Mouse (Mus musculus): Measurements from ENCODE around the gene Fgfr2. TPM values are rescaled to one million over a fixed set of nuclear protein-coding genes. Genes with fewer than 3 reads are reported as not detected.

The Fgfr2 gene
- polyA plus RNA-seq, 1 experiment from 2014 or later: 34.1 TPM

GRCm38 (mm10) chr7:130183960-130184359 is 2939.2 kb downstream of the Fgfr2 start:
- H3K27me3 ChIP-seq (replicated peaks): no peaks in the 10 kb centered on the region
- peaks cover 38% of the 10 kb centered on the region for H3K36me3 ChIP-seq
- no peak overlapping the region for H3K27ac ChIP-seq (ENCODE audit: poor library complexity, severe bottlenecking)
- 81% methylated on average over 5 of the region's 5 CpGs for WGBS
- ATAC-seq (ENCODE audit: insufficient number of reproducible peaks, low FRiP score): no peak
- H3K9me3 ChIP-seq (replicated peaks): no peaks in the 10 kb centered on the region
- no peak overlapping the region for H3K4me2 ChIP-seq
- no peak overlapping the region for H3K9ac ChIP-seq
- H3K4me1 ChIP-seq (replicated peaks): no peaks in the 10 kb centered on the region; the same call in 1 of the 2 replicates
- no peak overlapping the region for H3K4me3 ChIP-seq

DNA sequence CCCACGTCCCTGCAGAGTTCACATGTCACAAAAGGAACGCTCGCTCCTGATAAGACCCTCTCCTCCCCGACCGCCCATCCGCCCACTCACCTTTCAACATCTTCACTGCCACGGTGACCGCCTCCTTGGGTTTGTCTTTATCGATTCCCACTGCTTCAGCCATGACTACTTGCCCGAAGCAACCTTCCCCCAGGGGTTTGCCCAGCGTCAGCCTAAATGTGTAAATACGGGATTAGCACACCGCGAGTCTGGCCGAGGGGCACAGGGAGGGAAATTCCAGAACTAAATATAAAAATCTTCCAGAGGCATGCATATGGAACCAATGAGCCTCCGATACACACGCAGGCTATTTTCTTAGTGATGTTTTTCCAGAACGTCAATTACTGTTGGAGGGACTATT is 2940.6 kb downstream of the Fgfr2 start:
- Histone ChIP-seq H3K4me2 (peak overlapping the region; percentile 66), H3K9me3 (replicated peaks) (no peaks in the 10 kb centered on the region), H3K27me3 (replicated peaks) (no peaks in the 10 kb centered on the region), H3K4me3 (peak overlapping the region; percentile 32), H3K27ac (ENCODE audit: poor library complexity, severe bottlenecking) (no peak overlapping the region), H3K9ac (no peak overlapping the region), H3K4me1 (replicated peaks) (peaks cover under 1% of the 10 kb centered on the region; the same call in 1 of the 2 replicates), H3K36me3 (peaks cover 45% of the 10 kb centered on the region)
- WGBS: 10% methylated on average over 18 of the region's 18 CpGs
- no peak for ATAC-seq (ENCODE audit: insufficient number of reproducible peaks, low FRiP score)

DNA sequence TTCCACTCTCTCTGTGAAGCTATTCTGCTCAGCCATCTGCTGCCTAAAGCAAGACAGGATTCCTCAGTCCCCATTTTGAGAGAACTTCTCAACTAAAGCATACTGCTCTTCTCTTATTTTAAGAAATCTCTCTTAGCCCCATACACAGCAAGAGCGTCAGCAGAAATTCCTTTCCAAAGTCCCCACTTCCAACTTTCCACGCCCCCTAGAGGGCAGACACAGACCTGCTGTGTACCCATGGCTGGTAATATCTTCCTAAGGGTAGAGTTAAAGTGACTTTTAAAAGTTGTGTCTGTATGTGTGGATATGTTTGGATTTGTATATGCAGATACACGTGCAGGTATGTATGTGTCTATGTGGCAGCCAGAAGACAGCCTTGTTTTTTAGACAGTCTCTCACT is 2944.2 kb downstream of the Fgfr2 start:
- no peak overlapping the region for H3K4me3 ChIP-seq
- H3K27ac ChIP-seq (ENCODE audit: poor library complexity, severe bottlenecking): no peak overlapping the region
- H3K4me2 ChIP-seq: no peak overlapping the region
- 48% methylated on average over 3 of the region's 3 CpGs for WGBS
- peaks cover 23% of the 10 kb centered on the region for H3K4me1 ChIP-seq (replicated peaks)
- no peaks in the 10 kb centered on the region for H3K9me3 ChIP-seq (replicated peaks)
- no peak for ATAC-seq (ENCODE audit: insufficient number of reproducible peaks, low FRiP score)
- H3K27me3 ChIP-seq (replicated peaks): no peaks in the 10 kb centered on the region
- no peak overlapping the region for H3K9ac ChIP-seq
- H3K36me3 ChIP-seq: peaks cover 22% of the 10 kb centered on the region; the same call in 1 of the 2 replicates

DNA sequence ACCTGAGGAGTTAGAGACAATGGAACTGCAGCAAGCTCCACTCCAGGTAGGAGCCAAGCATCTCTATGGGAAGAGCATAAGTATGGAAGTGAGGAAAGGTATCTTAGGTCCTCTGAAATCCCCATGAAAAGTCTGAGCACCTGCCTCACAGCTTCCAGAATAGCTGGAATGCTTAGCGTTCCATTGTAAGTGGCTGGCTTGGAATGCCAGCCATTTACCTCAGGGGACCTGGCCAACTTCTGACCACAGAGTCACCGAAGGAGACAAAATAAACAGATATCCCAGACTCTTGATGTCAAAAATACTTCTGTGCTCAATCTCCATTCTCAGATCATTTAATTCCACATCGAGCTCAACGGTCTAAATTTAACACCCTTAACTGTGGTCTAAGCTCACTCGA is 2946.1 kb downstream of the Fgfr2 start:
- ATAC-seq (ENCODE audit: insufficient number of reproducible peaks, low FRiP score): no peak
- Histone ChIP-seq H3K9ac (no peak overlapping the region), H3K27me3 (replicated peaks) (no peaks in the 10 kb centered on the region), H3K9me3 (replicated peaks) (no peaks in the 10 kb centered on the region), H3K27ac (ENCODE audit: poor library complexity, severe bottlenecking) (no peak overlapping the region), H3K4me3 (no peak overlapping the region), H3K4me2 (no peak overlapping the region), H3K36me3 (peaks cover 19% of the 10 kb centered on the region; the same call in 1 of the 2 replicates), H3K4me1 (replicated peaks) (peaks cover 28% of the 10 kb centered on the region)
- WGBS: 50% methylated on average over 5 of the region's 5 CpGs

- 57% methylated on average over 7 of the region's 7 CpGs for WGBS
- Histone ChIP-seq H3K27me3 (replicated peaks) (no peaks in the 10 kb centered on the region), H3K4me3 (no peak overlapping the region), H3K27ac (ENCODE audit: poor library complexity, severe bottlenecking) (no peak overlapping the region), H3K9ac (no peak overlapping the region), H3K4me2 (no peak overlapping the region), H3K4me1 (replicated peaks) (peaks cover 34% of the 10 kb centered on the region), H3K36me3 (peaks cover 26% of the 10 kb centered on the region), H3K9me3 (replicated peaks) (no peaks in the 10 kb centered on the region)
- ATAC-seq (ENCODE audit: insufficient number of reproducible peaks, low FRiP score): 0 out of 2 replicates have a peak, but pooled peaks have one; percentile 36
Observed at GRCm38 (mm10) chr7:130174525-130174924, 2948.6 kb downstream of the Fgfr2 start.

GRCm38 (mm10) chr7:130173914-130174313 is 2949.2 kb downstream of the Fgfr2 start:
- no peak for ATAC-seq (ENCODE audit: insufficient number of reproducible peaks, low FRiP score)

GRCm38 (mm10) chr7:130170144-130170543 is 2953.0 kb downstream of the Fgfr2 start:
- H3K27me3 ChIP-seq (replicated peaks): no peaks in the 10 kb centered on the region
- no peak overlapping the region for H3K4me2 ChIP-seq
- no peak overlapping the region for H3K27ac ChIP-seq (ENCODE audit: poor library complexity, severe bottlenecking)
- 39% methylated on average over 8 of the region's 8 CpGs for WGBS
- H3K4me3 ChIP-seq: no peak overlapping the region
- H3K4me1 ChIP-seq (replicated peaks): peaks cover 37% of the 10 kb centered on the region
- no peak for ATAC-seq (ENCODE audit: insufficient number of reproducible peaks, low FRiP score)
- no peaks in the 10 kb centered on the region for H3K9me3 ChIP-seq (replicated peaks)
- H3K9ac ChIP-seq: no peak overlapping the region
- peaks cover 22% of the 10 kb centered on the region for H3K36me3 ChIP-seq

More at GRCm38 (mm10) chr7:130173914-130174313, 2949.2 kb downstream of the Fgfr2 start:
- H3K27ac ChIP-seq (ENCODE audit: poor library complexity, severe bottlenecking): no peak overlapping the region
- H3K4me3 ChIP-seq: no peak overlapping the region
- no peaks in the 10 kb centered on the region for H3K27me3 ChIP-seq (replicated peaks)
- no peak overlapping the region for H3K9ac ChIP-seq
- H3K36me3 ChIP-seq: peaks cover 27% of the 10 kb centered on the region
- H3K9me3 ChIP-seq (replicated peaks): no peaks in the 10 kb centered on the region
- H3K4me1 ChIP-seq (replicated peaks): peaks cover 34% of the 10 kb centered on the region
- 63% methylated on average over 5 of the region's 5 CpGs for WGBS
- no peak overlapping the region for H3K4me2 ChIP-seq

- Histone ChIP-seq H3K4me1 (replicated peaks) (peaks cover 23% of the 10 kb centered on the region), H3K9ac (no peak overlapping the region), H3K27ac (ENCODE audit: poor library complexity, severe bottlenecking) (no peak overlapping the region), H3K9me3 (replicated peaks) (no peaks in the 10 kb centered on the region), H3K36me3 (peaks cover 22% of the 10 kb centered on the region), H3K27me3 (replicated peaks) (no peaks in the 10 kb centered on the region), H3K4me2 (no peak overlapping the region), H3K4me3 (no peak overlapping the region)
- ATAC-seq (ENCODE audit: insufficient number of reproducible peaks, low FRiP score): no peak
- WGBS: 74% methylated on average over 12 of the region's 12 CpGs
Observed at GRCm38 (mm10) chr7:130168296-130168695, 2954.9 kb downstream of the Fgfr2 start.

- 58% methylated on average over 5 of the region's 5 CpGs for WGBS
- H3K27me3 ChIP-seq (replicated peaks): no peaks in the 10 kb centered on the region
- H3K4me1 ChIP-seq (replicated peaks): peaks cover 23% of the 10 kb centered on the region
Observed at GRCm38 (mm10) chr7:130167261-130167660, 2955.9 kb downstream of the Fgfr2 start.

GRCm38 (mm10) chr7:130166190-130166589 is 2957.0 kb downstream of the Fgfr2 start:
- no peaks in the 10 kb centered on the region for H3K27me3 ChIP-seq (replicated peaks)
- no peak overlapping the region for H3K27ac ChIP-seq (ENCODE audit: poor library complexity, severe bottlenecking)
- ATAC-seq (ENCODE audit: insufficient number of reproducible peaks, low FRiP score): no peak
- H3K9ac ChIP-seq: no peak overlapping the region
- H3K4me2 ChIP-seq: no peak overlapping the region
- H3K4me1 ChIP-seq (replicated peaks): peaks cover 23% of the 10 kb centered on the region
- no peaks in the 10 kb centered on the region for H3K9me3 ChIP-seq (replicated peaks)
- H3K4me3 ChIP-seq: no peak overlapping the region
- H3K36me3 ChIP-seq: peaks cover 25% of the 10 kb centered on the region
- 65% methylated on average over 4 of the region's 4 CpGs for WGBS

More at GRCm38 (mm10) chr7:130167261-130167660, 2955.9 kb downstream of the Fgfr2 start:
- no peaks in the 10 kb centered on the region for H3K9me3 ChIP-seq (replicated peaks)
- peaks cover 27% of the 10 kb centered on the region for H3K36me3 ChIP-seq
- no peak overlapping the region for H3K4me2 ChIP-seq
- H3K4me3 ChIP-seq: no peak overlapping the region
- no peak for ATAC-seq (ENCODE audit: insufficient number of reproducible peaks, low FRiP score)
- no peak overlapping the region for H3K9ac ChIP-seq
- 0 out of 2 replicates have a peak overlapping the region, but pooled peaks have one; percentile 11 for H3K27ac ChIP-seq (ENCODE audit: poor library complexity, severe bottlenecking)

DNA sequence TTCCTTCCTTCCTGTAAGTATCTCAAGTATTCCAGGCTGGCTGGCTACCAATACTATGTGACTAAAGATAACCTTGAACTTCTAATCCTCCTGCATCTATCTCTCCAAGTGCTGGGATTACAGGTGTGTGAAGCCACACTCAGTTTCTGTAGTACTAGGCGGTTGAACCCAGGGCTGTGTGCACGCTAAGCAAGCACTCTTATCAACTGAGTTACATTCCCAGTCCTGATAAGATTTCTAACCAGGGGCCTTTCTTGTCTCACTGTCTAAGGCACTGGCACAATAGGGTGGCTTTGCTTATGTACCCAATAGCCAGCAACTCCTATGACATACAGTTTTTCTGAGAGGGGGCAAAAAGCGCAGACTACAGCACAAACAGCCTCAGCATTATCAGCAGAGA is 2957.7 kb downstream of the Fgfr2 start:
- Histone ChIP-seq H3K9ac (no peak overlapping the region), H3K9me3 (replicated peaks) (no peaks in the 10 kb centered on the region), H3K4me2 (no peak overlapping the region), H3K4me3 (no peak overlapping the region), H3K27me3 (replicated peaks) (no peaks in the 10 kb centered on the region), H3K36me3 (peaks cover 23% of the 10 kb centered on the region), H3K27ac (ENCODE audit: poor library complexity, severe bottlenecking) (peak overlapping the region; percentile 46), H3K4me1 (replicated peaks) (peaks cover 23% of the 10 kb centered on the region)
- WGBS: 21% methylated on average over 3 of the region's 3 CpGs
- no peak for ATAC-seq (ENCODE audit: insufficient number of reproducible peaks, low FRiP score)

DNA sequence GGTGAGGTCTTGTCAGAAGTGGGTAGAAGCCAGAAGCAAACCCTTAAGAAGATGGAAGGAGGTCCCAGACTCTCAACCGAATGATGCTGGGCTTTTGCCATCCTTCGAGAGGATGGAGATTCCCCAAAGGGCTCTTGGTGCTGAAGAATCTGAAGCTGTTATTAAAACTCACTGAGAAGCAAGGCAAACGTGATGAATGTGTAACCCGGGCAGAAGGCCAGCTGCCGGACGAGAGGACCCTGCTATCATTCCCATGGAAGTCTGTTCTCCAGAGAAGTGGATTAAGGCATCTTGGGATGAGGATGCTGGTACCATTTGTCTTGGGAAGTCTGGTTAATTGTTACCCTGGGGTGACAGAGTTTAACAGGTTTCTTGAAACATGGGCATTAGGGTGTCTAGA is 2960.4 kb downstream of the Fgfr2 start:
- H3K4me3 ChIP-seq: no peak overlapping the region
- ATAC-seq (ENCODE audit: insufficient number of reproducible peaks, low FRiP score): no peak
- peaks cover 15% of the 10 kb centered on the region for H3K4me1 ChIP-seq (replicated peaks)
- 75% methylated on average over 6 of the region's 6 CpGs for WGBS
- no peaks in the 10 kb centered on the region for H3K27me3 ChIP-seq (replicated peaks)
- H3K27ac ChIP-seq (ENCODE audit: poor library complexity, severe bottlenecking): no peak overlapping the region
- no peak overlapping the region for H3K4me2 ChIP-seq
- H3K9me3 ChIP-seq (replicated peaks): no peaks in the 10 kb centered on the region
- no peak overlapping the region for H3K9ac ChIP-seq
- peaks cover 13% of the 10 kb centered on the region for H3K36me3 ChIP-seq
